Mouse (Mus musculus): ENCODE measurements around the gene Mmp24. TPM values are rescaled to one million over a fixed set of nuclear protein-coding genes. Genes with fewer than 3 reads are reported as not detected.

The Mmp24 gene
- polyA plus RNA-seq, 2 experiments, result 0.01 TPM; not detected in 1

DNA sequence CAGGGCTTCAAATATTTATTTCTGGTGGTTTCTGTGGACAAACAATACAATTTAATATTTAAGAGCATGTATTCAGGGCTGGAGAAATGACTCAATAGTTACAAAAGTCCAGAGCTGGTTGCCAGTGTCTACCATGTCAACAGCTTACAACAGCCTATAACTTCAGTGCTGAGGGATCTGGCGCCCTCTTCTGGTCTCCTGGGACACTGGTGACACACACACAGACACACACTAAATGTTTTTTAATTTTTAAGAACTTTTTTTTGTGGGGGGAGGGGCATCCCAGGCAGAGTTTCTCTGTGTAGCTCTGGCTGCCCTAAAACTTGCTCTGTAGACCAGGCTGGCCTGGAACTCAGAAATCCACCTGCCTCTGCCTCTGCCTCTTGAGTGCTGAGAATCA is 19.4 kb upstream of the Mmp24 start:
- no peak overlapping the region for H3K9ac ChIP-seq (replicated peaks)
- ATAC-seq (ENCODE audit: insufficient read depth) (no peak), DNase-seq (ENCODE audit: low read depth in 3 of 3, low spot score in 3 of 3) (peak; percentile 36 to 46 (median 44))
- H3K4me1 ChIP-seq (replicated peaks; ENCODE audit: control insufficient read depth in 2 of 2, insufficient read depth in 2 of 2, low read length in 1 of 2), result no peaks in the 10 kb centered on the region
- peaks cover 9% of the 10 kb centered on the region; the same call in 1 of the 2 replicates for H3K27me3 ChIP-seq (ENCODE audit: control insufficient read depth, insufficient read depth, low read length)
- no peak overlapping the region for H3K4me2 ChIP-seq (ENCODE audit: low read depth)
- TF ChIP-seq CTCF (IDR thresholded peaks at IDR 0.05; ENCODE audit: low read depth) (peak; percentile 68), EP300 (IDR thresholded peaks at IDR 0.05; ENCODE audit: low read depth) (no peak)
- H3K9me3 ChIP-seq (ENCODE audit: control insufficient read depth, low read length), result no peaks in the 10 kb centered on the region
- no peaks in the 10 kb centered on the region for H3K36me3 ChIP-seq (replicated peaks; ENCODE audit: control insufficient read depth, insufficient read depth, low read depth)
- H3K4me3 ChIP-seq (ENCODE audit: insufficient read depth in 1 of 2, low read depth in 2 of 2, low read length in 2 of 2), result no peak overlapping the region
- H3K27ac ChIP-seq, result no peak overlapping the region
- 0% methylated on average over 1 of the region's 1 CpGs for WGBS (ENCODE audit: insufficient replicate concordance)

DNA sequence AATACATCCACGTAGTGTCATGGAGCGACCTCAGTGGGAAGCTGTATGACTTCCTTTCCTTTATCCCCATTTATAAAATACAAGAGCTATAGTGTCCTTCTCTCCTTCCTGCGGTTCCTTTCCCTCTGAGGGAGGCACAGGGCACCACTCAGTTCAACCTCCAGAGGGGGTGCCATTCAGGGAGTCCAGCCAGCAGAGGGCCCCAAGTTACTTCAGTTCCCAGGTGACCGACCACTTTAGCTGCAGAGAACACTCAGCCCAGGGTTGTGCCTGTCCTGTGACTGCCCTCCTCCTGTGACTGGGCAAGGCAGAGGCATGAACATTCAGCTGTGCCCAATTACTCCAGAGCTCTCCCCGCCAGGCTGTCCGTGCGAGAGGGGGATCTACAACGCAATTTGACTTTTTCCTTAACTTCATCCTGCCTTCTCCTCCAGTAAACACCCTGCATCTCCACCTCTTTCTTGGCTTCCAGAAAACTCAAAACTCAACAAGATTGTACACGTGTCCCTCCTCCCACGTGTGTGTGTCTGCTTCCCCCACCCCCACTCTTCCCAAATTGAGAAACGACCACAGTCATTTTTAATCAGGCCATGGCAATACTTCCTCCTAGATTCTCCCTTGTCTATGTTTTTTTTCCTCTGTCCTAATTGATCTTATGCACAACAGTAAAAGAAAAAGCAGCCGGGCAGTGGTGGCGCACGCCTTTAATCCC is 18.1 kb upstream of the Mmp24 start:
- WGBS (ENCODE audit: insufficient replicate concordance), result 45% methylated on average over 14 of the region's 14 CpGs
- no peak overlapping the region for H3K4me2 ChIP-seq (ENCODE audit: low read depth)
- ATAC-seq (ENCODE audit: insufficient read depth) (no peak), DNase-seq (ENCODE audit: low read depth in 3 of 3, low spot score in 3 of 3) (no peak)
- H3K4me1 ChIP-seq (replicated peaks; ENCODE audit: control insufficient read depth in 2 of 2, insufficient read depth in 2 of 2, low read length in 1 of 2), result no peaks in the 10 kb centered on the region
- no peaks in the 10 kb centered on the region for H3K9me3 ChIP-seq (ENCODE audit: control insufficient read depth, low read length)
- no peak for TF ChIP-seq EP300 (IDR thresholded peaks at IDR 0.05; ENCODE audit: low read depth)
- TF ChIP-seq CTCF (IDR thresholded peaks at IDR 0.05; ENCODE audit: low read depth), result peak; percentile 60
- H3K27ac ChIP-seq, result no peak overlapping the region
- H3K4me3 ChIP-seq (ENCODE audit: insufficient read depth in 1 of 2, low read depth in 2 of 2, low read length in 2 of 2), result no peak overlapping the region
- no peak overlapping the region for H3K9ac ChIP-seq (replicated peaks)
- H3K27me3 ChIP-seq (ENCODE audit: control insufficient read depth, insufficient read depth, low read length), result no peaks in the 10 kb centered on the region
- H3K36me3 ChIP-seq (replicated peaks; ENCODE audit: control insufficient read depth, insufficient read depth, low read depth), result no peaks in the 10 kb centered on the region

DNA sequence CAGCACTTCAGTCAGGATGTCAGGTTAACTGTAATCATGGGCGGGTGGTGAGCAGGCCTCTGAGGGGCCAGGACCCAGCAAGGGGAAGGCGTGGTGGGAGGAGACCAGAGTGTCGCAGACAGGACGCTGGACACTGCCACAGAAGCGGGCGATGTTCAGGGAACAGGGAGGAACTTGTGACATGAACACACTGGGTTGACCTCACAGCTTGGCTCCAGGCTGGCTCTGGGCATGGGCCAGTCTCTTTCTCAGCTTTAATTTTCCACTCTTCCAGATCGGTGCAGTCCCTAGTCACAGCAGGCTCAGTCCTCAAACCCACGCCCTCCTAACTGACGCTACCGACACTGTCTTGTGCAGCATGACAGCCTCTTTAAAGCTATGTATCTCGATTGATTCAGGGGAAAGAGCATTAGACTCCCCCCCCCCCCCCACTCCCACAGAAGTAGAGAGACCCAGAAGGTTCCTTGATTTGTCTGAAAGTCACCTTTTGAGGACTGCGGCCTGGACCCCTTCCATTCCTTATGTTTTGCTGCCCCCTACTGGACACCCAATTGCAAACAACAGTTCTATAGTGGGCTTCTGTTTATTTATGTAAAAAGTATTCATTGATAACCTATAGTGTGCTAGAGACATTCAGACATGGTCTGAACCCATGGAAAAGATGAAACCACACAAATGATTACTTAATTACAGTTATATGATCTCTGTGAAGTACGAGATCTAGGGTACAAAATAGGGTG is 10.3 kb upstream of the Mmp24 start:
- ATAC-seq (ENCODE audit: insufficient read depth), result no peak
- H3K9me3 ChIP-seq (ENCODE audit: control insufficient read depth, low read length), result no peaks in the 10 kb centered on the region
- DNase-seq (ENCODE audit: low read depth in 3 of 3, low spot score in 3 of 3), result peak; percentile 28 to 55 (median 38)
- H3K27me3 ChIP-seq (ENCODE audit: control insufficient read depth, insufficient read depth, low read length), result no peaks in the 10 kb centered on the region
- H3K36me3 ChIP-seq (replicated peaks; ENCODE audit: control insufficient read depth, insufficient read depth, low read depth), result no peaks in the 10 kb centered on the region
- TF ChIP-seq EP300 (IDR thresholded peaks at IDR 0.05; ENCODE audit: low read depth), result no peak
- TF ChIP-seq CTCF (IDR thresholded peaks at IDR 0.05; ENCODE audit: low read depth), result peak; percentile 70
- H3K4me3 ChIP-seq (ENCODE audit: insufficient read depth in 1 of 2, low read depth in 2 of 2, low read length in 2 of 2), result no peak overlapping the region
- no peak overlapping the region for H3K27ac ChIP-seq
- WGBS (ENCODE audit: insufficient replicate concordance), result 49% methylated on average over 13 of the region's 13 CpGs
- no peak overlapping the region for H3K9ac ChIP-seq (replicated peaks)
- no peaks in the 10 kb centered on the region for H3K4me1 ChIP-seq (replicated peaks; ENCODE audit: control insufficient read depth in 2 of 2, insufficient read depth in 2 of 2, low read length in 1 of 2)
- no peak overlapping the region for H3K4me2 ChIP-seq (ENCODE audit: low read depth)

DNA sequence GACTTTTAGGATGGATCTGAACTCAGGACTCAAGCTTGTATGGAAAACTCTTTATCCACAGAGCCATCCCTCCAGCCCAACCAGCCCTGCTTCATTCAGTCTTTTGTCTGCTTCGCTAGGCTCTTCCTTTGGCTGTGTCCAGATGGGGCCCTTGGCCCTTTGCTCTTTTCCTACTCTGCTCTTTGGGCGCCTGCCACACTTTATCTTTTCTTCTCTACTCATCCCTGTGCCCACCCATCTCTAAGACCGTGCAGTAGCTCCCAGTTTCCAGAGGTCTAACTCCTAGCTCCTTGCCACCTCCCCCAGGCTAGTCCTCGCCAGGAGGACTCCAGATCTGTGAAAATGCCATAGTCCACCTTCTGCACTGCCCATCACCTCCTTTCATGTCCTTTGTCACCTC is 1.5 kb upstream of the Mmp24 start:
- H3K27ac ChIP-seq, result no peak overlapping the region
- ATAC-seq (ENCODE audit: insufficient read depth) (no peak), DNase-seq (ENCODE audit: low read depth in 3 of 3, low spot score in 3 of 3) (no peak)
- H3K4me1 ChIP-seq (replicated peaks; ENCODE audit: control insufficient read depth in 2 of 2, insufficient read depth in 2 of 2, low read length in 1 of 2), result no peaks in the 10 kb centered on the region
- no peaks in the 10 kb centered on the region for H3K36me3 ChIP-seq (replicated peaks; ENCODE audit: control insufficient read depth, insufficient read depth, low read depth)
- peaks cover 53% of the 10 kb centered on the region for H3K27me3 ChIP-seq (ENCODE audit: control insufficient read depth, insufficient read depth, low read length)
- H3K9ac ChIP-seq (replicated peaks), result no peak overlapping the region
- H3K4me2 ChIP-seq (ENCODE audit: low read depth), result no peak overlapping the region
- 46% methylated on average over 4 of the region's 4 CpGs for WGBS (ENCODE audit: insufficient replicate concordance)
- H3K9me3 ChIP-seq (ENCODE audit: control insufficient read depth, low read length), result no peaks in the 10 kb centered on the region
- TF ChIP-seq EP300 (IDR thresholded peaks at IDR 0.05; ENCODE audit: low read depth) (no peak), CTCF (IDR thresholded peaks at IDR 0.05; ENCODE audit: low read depth) (no peak)
- H3K4me3 ChIP-seq (ENCODE audit: insufficient read depth in 1 of 2, low read depth in 2 of 2, low read length in 2 of 2), result no peak overlapping the region

DNA sequence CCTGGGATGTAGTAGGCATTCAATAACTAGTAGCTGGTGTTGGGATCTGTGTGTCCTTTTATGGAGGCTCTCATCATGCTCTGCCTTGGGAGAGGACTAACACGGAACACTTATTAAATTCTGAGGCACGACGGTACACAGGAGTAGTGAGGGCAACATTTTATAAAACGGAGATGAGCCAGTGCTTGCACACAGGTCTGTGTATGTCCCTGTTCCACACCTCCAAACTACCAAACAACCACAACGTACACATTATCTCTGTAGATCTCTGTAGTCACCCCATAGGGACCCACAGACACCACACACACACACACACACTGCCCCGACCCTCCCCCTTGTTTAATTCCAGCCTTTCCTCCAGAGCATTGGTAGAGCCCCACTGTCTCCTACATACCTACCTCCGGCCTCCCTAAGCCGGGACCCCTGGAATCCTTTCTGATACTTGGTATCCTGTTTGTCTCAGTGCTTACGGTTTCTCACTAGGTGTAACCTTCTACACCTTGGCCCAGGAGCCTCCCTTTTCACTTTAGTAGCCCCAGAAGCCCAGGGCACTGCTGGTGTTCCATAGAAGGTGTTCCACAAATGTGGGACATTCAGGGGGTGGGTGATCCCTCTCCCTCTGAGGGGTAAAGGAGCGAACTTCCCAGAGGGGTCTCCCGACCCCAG is 748 bp upstream of the Mmp24 start:
- Histone ChIP-seq H3K36me3 (replicated peaks; ENCODE audit: control insufficient read depth, insufficient read depth, low read depth) (no peaks in the 10 kb centered on the region), H3K4me2 (ENCODE audit: low read depth) (no peak overlapping the region), H3K4me3 (ENCODE audit: insufficient read depth in 1 of 2, low read depth in 2 of 2, low read length in 2 of 2) (no peak overlapping the region), H3K4me1 (replicated peaks; ENCODE audit: control insufficient read depth in 2 of 2, insufficient read depth in 2 of 2, low read length in 1 of 2) (no peaks in the 10 kb centered on the region), H3K27ac (no peak overlapping the region), H3K9me3 (ENCODE audit: control insufficient read depth, low read length) (no peaks in the 10 kb centered on the region), H3K9ac (replicated peaks) (no peak overlapping the region), H3K27me3 (ENCODE audit: control insufficient read depth, insufficient read depth, low read length) (peaks cover 53% of the 10 kb centered on the region)
- no peak for TF ChIP-seq EP300 (IDR thresholded peaks at IDR 0.05; ENCODE audit: low read depth)
- TF ChIP-seq CTCF (IDR thresholded peaks at IDR 0.05; ENCODE audit: low read depth), result no peak
- ATAC-seq (ENCODE audit: insufficient read depth) (no peak), DNase-seq (ENCODE audit: low read depth in 3 of 3, low spot score in 3 of 3) (no peak)
- 38% methylated on average over 11 of the region's 11 CpGs for WGBS (ENCODE audit: insufficient replicate concordance)
